Mouse (Mus musculus) right cerebral cortex, adult 2 months (tissue): ENCODE measurements around the gene Irf3.

Experiments
- DNase-seq, 2 experiments: peaks; one replicate each; pipeline ENCODE4 v3.0.0; 2021 to 2022; ENCODE audit warnings: low spot score in 2 of 2

Gene Irf3

GRCm38 (mm10) chr7:44974383-44975116, 22.9 kb upstream of the Irf3 start, which contains the start of gene Cpt1c:
TSS of gene Cpt1c (minus strand) at chr7:44974851.
- DNase-seq = peak; percentile 88 to 90

GRCm38 (mm10) chr7:44975117-44975419, 22.4 kb upstream of the Irf3 start:
- no peak for DNase-seq

DNA sequence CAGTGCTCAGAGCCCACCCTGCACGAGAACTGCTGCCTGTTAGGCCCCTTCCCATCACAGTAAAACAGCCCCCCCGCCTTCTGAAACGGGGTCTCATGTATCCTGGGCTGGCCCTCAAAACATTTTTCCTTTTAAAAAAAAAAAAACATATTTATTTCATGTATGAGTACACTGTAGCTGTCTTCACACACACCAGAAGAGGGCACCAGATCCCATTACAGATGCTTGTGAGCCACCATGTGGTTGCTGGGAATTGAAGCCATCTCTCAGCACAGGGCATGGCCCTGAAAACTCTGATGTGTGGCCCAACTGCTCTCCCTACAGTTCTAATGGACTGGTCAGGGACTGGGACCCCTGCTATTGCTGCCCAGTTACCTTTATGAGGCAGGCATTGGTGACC, 19.1 kb upstream of the Irf3 start:
- no peak for DNase-seq

DNA sequence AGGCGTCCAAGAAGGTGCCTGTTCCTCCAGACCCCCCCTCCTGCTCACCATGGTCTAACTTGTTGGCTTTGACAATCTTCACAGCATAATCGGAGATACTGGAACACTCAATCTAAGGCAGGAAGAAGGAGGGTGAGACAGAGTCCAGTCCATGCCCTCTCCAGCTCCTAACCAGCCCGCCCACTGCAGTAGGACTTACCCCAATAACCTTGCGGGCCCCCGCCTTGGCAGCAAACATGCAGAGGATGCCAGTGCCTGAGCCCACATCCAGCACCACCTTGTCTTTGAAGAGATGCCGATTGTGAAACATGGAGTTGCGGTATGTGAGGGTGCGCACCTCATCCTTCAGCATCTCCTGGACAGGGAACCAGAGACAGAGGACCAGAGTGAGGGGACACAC, 15.9 kb upstream of the Irf3 start:
- DNase-seq = no peak

DNA sequence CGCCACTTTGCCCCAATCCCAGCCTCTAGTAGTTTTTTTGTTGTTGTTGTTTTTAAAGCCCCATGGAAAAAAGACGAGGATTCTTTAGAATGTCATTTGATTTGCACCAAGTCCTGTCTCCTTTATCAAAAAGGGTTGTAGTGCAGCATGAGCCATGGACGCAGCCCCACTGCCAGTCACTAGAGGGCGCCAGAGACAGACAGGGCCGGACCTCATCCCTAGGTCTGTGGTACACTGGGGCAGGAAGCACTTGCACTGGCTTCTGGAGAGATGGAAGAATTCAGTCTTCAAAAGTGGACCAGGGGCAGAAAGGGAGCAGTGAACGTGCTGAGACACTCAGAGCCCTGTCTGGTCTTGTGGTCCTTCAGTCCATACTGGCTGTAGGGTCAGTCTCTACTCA, 14.4 kb upstream of the Irf3 start:
- DNase-seq = peak; percentile 87 to 92

- no peak for DNase-seq
Measured at GRCm38 (mm10) chr7:44983944-44984832, 13.3 kb upstream of the Irf3 start.

DNA sequence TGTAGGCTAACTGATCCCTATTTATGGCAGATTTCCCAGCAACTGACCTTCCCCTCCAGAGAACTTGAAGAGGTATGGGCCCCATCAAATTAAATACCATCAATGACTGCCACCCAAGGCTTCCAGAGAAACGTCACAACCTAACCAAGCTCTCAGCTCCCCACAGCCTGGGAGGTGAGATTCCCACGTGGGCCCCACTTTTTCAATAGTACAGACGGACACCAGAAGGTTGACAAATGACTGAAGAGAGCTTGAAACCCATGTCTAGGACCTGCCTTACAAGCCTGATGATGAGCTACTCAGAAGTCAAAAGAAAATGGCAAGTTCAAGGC, 12.6 kb upstream of the Irf3 start:
- DNase-seq = no peak

GRCm38 (mm10) chr7:44985595-44986191, 11.8 kb upstream of the Irf3 start:
- DNase-seq = peak; percentile 40 to 52

DNA sequence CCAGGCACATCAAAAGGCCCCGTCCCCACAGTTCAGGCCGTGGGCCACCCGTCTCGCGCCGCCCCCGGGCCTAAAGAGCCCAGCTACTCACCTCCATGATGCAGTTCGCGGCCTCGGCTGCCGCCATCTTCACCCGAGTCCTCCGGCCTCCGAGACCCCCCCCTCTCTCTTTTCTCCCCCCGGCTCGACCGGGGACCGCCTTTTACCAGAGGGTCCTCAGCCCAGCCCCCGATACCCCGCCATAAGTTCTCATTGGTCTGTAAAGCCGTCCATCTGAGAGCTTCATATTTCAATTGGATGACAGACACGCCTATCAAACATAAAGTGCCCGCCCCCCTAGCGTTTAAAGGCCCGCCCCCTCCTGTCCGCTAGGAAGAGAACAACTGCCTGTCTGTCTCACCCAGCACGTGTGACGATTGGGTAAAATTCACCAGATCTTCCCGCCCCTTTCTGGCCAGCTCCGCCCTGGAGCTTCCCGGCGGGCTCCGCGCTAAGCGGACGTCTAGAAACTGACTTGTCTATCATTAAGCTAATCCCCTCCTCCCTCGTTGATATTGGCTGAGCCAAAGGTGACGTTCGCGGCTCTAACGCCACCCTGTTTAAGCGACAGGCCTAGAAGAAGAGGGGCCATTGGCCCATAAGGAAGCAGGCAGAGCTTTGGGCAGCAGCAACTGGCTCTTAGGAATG, 11.1 kb upstream of the Irf3 start, which contains the start of gene Prmt1:
Gene Prmt1, minus strand, starts transcription at position 377 of the 687 bp plus-strand sequence.
- peak; percentile 98 for DNase-seq

- no peak for DNase-seq
Measured at GRCm38 (mm10) chr7:44986879-44987718, 10.3 kb upstream of the Irf3 start.

- DNase-seq = no peak
Measured at GRCm38 (mm10) chr7:44996672-44997071, 776 bp upstream of the Irf3 start.

DNA sequence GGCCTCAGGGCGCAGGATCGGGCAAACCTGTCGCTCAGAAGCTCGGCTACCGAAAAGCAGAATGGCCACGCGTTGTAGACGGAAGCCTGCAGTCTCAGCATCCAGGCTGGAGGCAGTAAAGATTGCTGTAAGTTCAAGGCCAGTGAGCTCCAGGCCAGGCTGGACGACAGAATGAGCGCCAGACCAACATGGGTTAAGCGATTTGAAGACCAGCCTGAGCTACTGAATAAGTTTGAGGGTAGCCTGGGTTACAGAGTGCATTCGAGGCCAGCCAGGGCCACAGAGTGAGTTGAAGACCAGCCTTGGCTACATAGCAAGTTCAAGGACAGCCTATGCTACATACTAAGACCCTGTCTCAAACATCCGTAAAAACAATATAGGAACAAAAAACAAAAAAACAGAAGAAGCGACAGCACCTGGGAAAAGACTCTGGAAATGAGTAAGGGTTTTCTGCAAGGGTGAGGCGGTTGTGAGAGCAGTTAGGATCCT, 536 bp downstream of the Irf3 start:
- DNase-seq = no peak

DNA sequence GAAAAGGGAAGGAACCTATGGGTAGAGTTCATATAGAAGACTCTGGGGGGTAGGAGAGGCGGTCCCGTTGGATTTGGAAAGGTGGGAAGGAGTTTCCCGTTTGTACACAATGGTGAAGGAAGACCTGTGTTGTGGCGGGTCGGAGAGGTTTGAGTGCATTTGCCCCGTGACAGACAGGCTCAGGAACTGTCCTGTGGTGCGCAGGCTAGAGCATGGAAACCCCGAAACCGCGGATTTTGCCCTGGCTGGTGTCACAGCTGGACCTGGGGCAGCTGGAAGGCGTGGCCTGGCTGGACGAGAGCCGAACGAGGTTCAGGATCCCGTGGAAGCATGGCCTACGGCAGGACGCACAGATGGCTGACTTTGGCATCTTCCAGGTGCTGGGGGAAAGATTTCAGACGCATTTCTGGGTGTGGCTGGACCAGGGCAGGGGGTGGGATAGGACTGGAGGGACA, 1.1 kb downstream of the Irf3 start, which contains the start of gene Bcl2l12:
Gene Bcl2l12, minus strand, starts transcription at position 212 of the 455 bp plus-strand sequence.
- no peak for DNase-seq

GRCm38 (mm10) chr7:44999753-45000152, 2.3 kb downstream of the Irf3 start:
- DNase-seq = no peak

GRCm38 (mm10) chr7:45000539-45001114, 3.2 kb downstream of the Irf3 start:
- no peak for DNase-seq

- DNase-seq = no peak
Measured at GRCm38 (mm10) chr7:45002440-45002839, 5.0 kb downstream of the Irf3 start.

DNA sequence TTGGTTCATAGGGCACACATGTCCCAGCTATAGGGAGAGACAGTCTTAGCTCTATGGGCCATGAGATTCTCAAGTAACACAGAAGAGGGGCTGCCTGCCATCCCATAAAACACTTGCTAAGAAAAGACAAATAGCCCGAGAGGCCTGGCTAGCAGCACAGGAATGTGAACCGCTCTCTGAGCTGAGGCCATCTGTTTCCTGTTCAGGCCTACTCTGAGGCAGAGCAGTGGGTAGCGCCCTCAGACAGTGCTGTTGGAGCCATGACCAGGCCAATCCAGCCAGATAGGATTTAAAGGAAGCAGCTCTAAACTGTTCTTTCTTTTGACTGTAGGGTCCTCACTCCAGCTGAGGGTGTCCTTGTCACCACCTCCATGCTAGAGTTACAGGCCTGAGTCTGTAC, 7.1 kb downstream of the Irf3 start:
- DNase-seq = no peak

GRCm38 (mm10) chr7:45005321-45005992, 8.0 kb downstream of the Irf3 start:
- DNase-seq = no peak

GRCm38 (mm10) chr7:45006503-45006902, 9.1 kb downstream of the Irf3 start:
- DNase-seq = no peak

- no peak for DNase-seq
Measured at GRCm38 (mm10) chr7:45007141-45007540, 9.7 kb downstream of the Irf3 start.
